Mouse (Mus musculus) liver, embryonic 11.5 days (tissue): ENCODE data around the gene Unc93b1. TPM values are rescaled to one million over a fixed set of nuclear protein-coding genes. Genes with fewer than 3 reads are reported as not detected.

Experiments used
- ATAC-seq: fragments of 200-750 bp; cut with Nextera tagmentation; replicated peaks from 2 replicates; pipeline ENCODE4 v1.8.0; 2017; ENCODE audit warnings: moderate number of reproducible peaks, mild to moderate bottlenecking, moderate TSS enrichment, moderate library complexity; ENCODE audit not compliant: low FRiP score
- DNase-seq: peaks from one replicate; pipeline ENCODE4 v3.0.0-alpha.2; 2017; ENCODE audit warnings: low spot score
- H3K27ac ChIP-seq: fragments of 300-500 bp; sonication (generic); 2 replicates; pipeline ENCODE4 v1.5.1; 2014; ENCODE audit warnings: mild to moderate bottlenecking, low read depth, low read length, control low read depth
- H3K27me3 ChIP-seq: fragments of 300-500 bp; sonication (generic); replicated peaks from 2 replicates; pipeline ENCODE4 v1.6.1; 2014; ENCODE audit warnings: low read length, mixed read lengths; ENCODE audit not compliant: control insufficient read depth, insufficient read depth
- H3K36me3 ChIP-seq: fragments of 300-500 bp; sonication (generic); 2 replicates; pipeline ENCODE4 v1.6.1; 2014; ENCODE audit warnings: mild to moderate bottlenecking, low read length, moderate library complexity, mixed read lengths; ENCODE audit not compliant: control insufficient read depth, insufficient read depth
- H3K4me1 ChIP-seq: fragments of 300-500 bp; sonication (generic); replicated peaks from 2 replicates; pipeline ENCODE4 v1.6.1; 2014; ENCODE audit warnings: low read length, mixed read lengths; ENCODE audit not compliant: control insufficient read depth, insufficient read depth
- H3K4me2 ChIP-seq: fragments of 300-500 bp; sonication (generic); 2 replicates; pipeline ENCODE4 v1.6.1; 2014; ENCODE audit warnings: mild to moderate bottlenecking, control low read depth, moderate library complexity
- H3K4me3 ChIP-seq: fragments of 300-500 bp; sonication (generic); 2 replicates; pipeline ENCODE4 v1.5.1; 2014; ENCODE audit warnings: low read depth, low read length, control low read depth
- H3K9ac ChIP-seq: fragments of 300-500 bp; sonication (generic); 2 replicates; pipeline ENCODE4 v1.6.1; 2014; ENCODE audit warnings: low read depth, low read length, control low read depth
- H3K9me3 ChIP-seq: fragments of 300-500 bp; sonication (generic); 2 replicates; pipeline ENCODE4 v1.6.1; 2016; ENCODE audit warnings: low read length, inconsistent platforms, mixed read lengths; ENCODE audit not compliant: control insufficient read depth
- WGBS: fragments of 180-500 bp; shearing (Covaris S2); extraction: QIAGEN DNeasy Blood & Tissue Kit; methylation state at CpG from one replicate; pipeline ENCODE4 v1.1.7; 2014; 5-methylcytosine and 5-hydroxymethylcytosine counted together
- polyA plus RNA-seq: library from polyadenylated mRNA; unstranded; fragments of >200 nt; fragmentation: Nextera tagmentation; extraction: Ambion mirVana; gene quantifications from 2 replicates; pipeline ENCODE4 v1.2.1, GENCODE M21; 2014

Unc93b1 gene
- polyA plus RNA-seq, 1 experiment from 2014 or later, result 14.2 TPM

GRCm38 (mm10) chr19:3923586-3923985 lies 11.4 kb upstream of the Unc93b1 start:
- ATAC-seq (no peak), DNase-seq (no peak)
- Histone ChIP-seq H3K4me1 (peaks cover 15% of the 10 kb centered on the region), H3K9me3 (no peaks in the 10 kb centered on the region), H3K9ac (no peak overlapping the region), H3K36me3 (no peaks in the 10 kb centered on the region), H3K4me2 (no peak overlapping the region), H3K27me3 (no peaks in the 10 kb centered on the region), H3K4me3 (no peak overlapping the region), H3K27ac (no peak overlapping the region)
- WGBS, result 64% methylated on average over 13 of the region's 13 CpGs

- Histone ChIP-seq H3K4me3 (no peak overlapping the region), H3K36me3 (no peaks in the 10 kb centered on the region), H3K9ac (no peak overlapping the region), H3K27me3 (no peaks in the 10 kb centered on the region), H3K27ac (no peak overlapping the region), H3K4me1 (peaks cover 18% of the 10 kb centered on the region), H3K9me3 (no peaks in the 10 kb centered on the region), H3K4me2 (no peak overlapping the region)
- ATAC-seq, result no peak
- DNase-seq, result no peak
- 85% methylated on average over 8 of the region's 8 CpGs for WGBS
Measured at GRCm38 (mm10) chr19:3924190-3924589, 10.8 kb upstream of the Unc93b1 start.

- Histone ChIP-seq H3K4me2 (no peak overlapping the region), H3K9ac (no peak overlapping the region), H3K4me1 (peaks cover 19% of the 10 kb centered on the region), H3K4me3 (no peak overlapping the region), H3K36me3 (no peaks in the 10 kb centered on the region), H3K27ac (no peak overlapping the region), H3K27me3 (no peaks in the 10 kb centered on the region), H3K9me3 (no peaks in the 10 kb centered on the region)
- DNase-seq (no peak), ATAC-seq (no peak)
- 81% methylated on average over 7 of the region's 7 CpGs for WGBS
Measured at GRCm38 (mm10) chr19:3924868-3925267, 10.1 kb upstream of the Unc93b1 start.

GRCm38 (mm10) chr19:3925859-3926258 lies 9.1 kb upstream of the Unc93b1 start:
- WGBS, result 83% methylated on average over 6 of the region's 6 CpGs
- ATAC-seq, result no peak

GRCm38 (mm10) chr19:3926279-3926678 lies 8.7 kb upstream of the Unc93b1 start:
- Histone ChIP-seq H3K4me2 (no peak overlapping the region), H3K4me1 (peaks cover 22% of the 10 kb centered on the region), H3K9ac (no peak overlapping the region), H3K4me3 (no peak overlapping the region), H3K27ac (no peak overlapping the region), H3K36me3 (no peaks in the 10 kb centered on the region), H3K27me3 (no peaks in the 10 kb centered on the region), H3K9me3 (no peaks in the 10 kb centered on the region)
- DNase-seq, result no peak
- WGBS, result 60% methylated on average over 3 of the region's 3 CpGs
- no peak for ATAC-seq

More at GRCm38 (mm10) chr19:3925859-3926258, 9.1 kb upstream of the Unc93b1 start:
- Histone ChIP-seq H3K27me3 (no peaks in the 10 kb centered on the region), H3K4me3 (no peak overlapping the region), H3K27ac (no peak overlapping the region), H3K9ac (no peak overlapping the region), H3K4me2 (no peak overlapping the region), H3K36me3 (no peaks in the 10 kb centered on the region), H3K4me1 (peaks cover 22% of the 10 kb centered on the region), H3K9me3 (no peaks in the 10 kb centered on the region)
- DNase-seq, result no peak

- Histone ChIP-seq H3K9ac (no peak overlapping the region), H3K4me3 (no peak overlapping the region), H3K36me3 (no peaks in the 10 kb centered on the region), H3K9me3 (no peaks in the 10 kb centered on the region), H3K27me3 (no peaks in the 10 kb centered on the region), H3K27ac (no peak overlapping the region), H3K4me2 (no peak overlapping the region), H3K4me1 (peaks cover 22% of the 10 kb centered on the region)
- ATAC-seq, result no peak
- no peak for DNase-seq
- WGBS, result 74% methylated on average over 6 of the region's 6 CpGs
Measured at GRCm38 (mm10) chr19:3926685-3927084, 8.3 kb upstream of the Unc93b1 start.

GRCm38 (mm10) chr19:3927989-3928388 lies 7.0 kb upstream of the Unc93b1 start:
- Histone ChIP-seq H3K27me3 (no peaks in the 10 kb centered on the region), H3K4me1 (peaks cover 19% of the 10 kb centered on the region), H3K4me3 (no peak overlapping the region), H3K27ac (no peak overlapping the region), H3K36me3 (no peaks in the 10 kb centered on the region), H3K9ac (no peak overlapping the region), H3K9me3 (no peaks in the 10 kb centered on the region), H3K4me2 (no peak overlapping the region)
- DNase-seq (no peak), ATAC-seq (no peak)
- WGBS, result 78% methylated on average over 4 of the region's 4 CpGs

- Histone ChIP-seq H3K4me1 (peaks cover 17% of the 10 kb centered on the region), H3K4me3 (no peak overlapping the region), H3K27ac (peak overlapping the region; percentile 64; the same call in 1 of the 2 replicates), H3K9me3 (no peaks in the 10 kb centered on the region), H3K36me3 (no peaks in the 10 kb centered on the region), H3K4me2 (no peak overlapping the region), H3K27me3 (no peaks in the 10 kb centered on the region), H3K9ac (no peak overlapping the region)
- DNase-seq, result no peak
- ATAC-seq, result no peak
- WGBS, result 71% methylated on average over 4 of the region's 4 CpGs
Measured at GRCm38 (mm10) chr19:3928779-3929178, 6.2 kb upstream of the Unc93b1 start.

- Histone ChIP-seq H3K4me3 (no peak within 1 kb of the TSS), H3K4me2 (0 out of 2 replicates have a peak within 1 kb of the TSS, but pooled peaks have one; percentile 6), H3K27ac (peak within 1 kb of the TSS; percentile 64), H3K9me3 (no peaks in the 10 kb centered on the region), H3K27me3 (no peaks in the 10 kb centered on the region), H3K4me1 (peaks cover 12% of the 10 kb centered on the region), H3K36me3 (no peaks in the 10 kb centered on the region), H3K9ac (no peak within 1 kb of the TSS)
- DNase-seq (no peak), ATAC-seq (no peak; the same call in 1 of the 2 replicates)
- WGBS, result 40% methylated on average over 12 of the region's 12 CpGs
Measured at GRCm38 (mm10) chr19:3929211-3929941, 5.6 kb upstream of the Unc93b1 start, which contains the start of gene Aldh3b1. Gene Aldh3b1 (minus strand): TSS chr19:3929808.
